Mouse (Mus musculus): Measurements from ENCODE around the gene Col18a1. TPM values are rescaled to one million over a fixed set of nuclear protein-coding genes. Genes with fewer than 3 reads are reported as not detected.

Col18a1 gene
- polyA plus RNA-seq, 1 experiment from 2014 or later = 62.7 TPM

GRCm38 (mm10) chr10:77016499-77016898 lies 149.8 kb downstream of the Col18a1 start:
- ATAC-seq (ENCODE audit: low FRiP score) = no peak
- Histone ChIP-seq H3K9ac (no peak overlapping the region), H3K4me1 (replicated peaks) (no peaks in the 10 kb centered on the region; the same call in 1 of the 2 replicates), H3K9me3 (no peaks in the 10 kb centered on the region), H3K4me3 (no peak overlapping the region), H3K27ac (no peak overlapping the region), H3K27me3 (no peaks in the 10 kb centered on the region), H3K4me2 (no peak overlapping the region), H3K36me3 (no peaks in the 10 kb centered on the region)
- WGBS = 29% methylated on average over 8 of the region's 8 CpGs

DNA sequence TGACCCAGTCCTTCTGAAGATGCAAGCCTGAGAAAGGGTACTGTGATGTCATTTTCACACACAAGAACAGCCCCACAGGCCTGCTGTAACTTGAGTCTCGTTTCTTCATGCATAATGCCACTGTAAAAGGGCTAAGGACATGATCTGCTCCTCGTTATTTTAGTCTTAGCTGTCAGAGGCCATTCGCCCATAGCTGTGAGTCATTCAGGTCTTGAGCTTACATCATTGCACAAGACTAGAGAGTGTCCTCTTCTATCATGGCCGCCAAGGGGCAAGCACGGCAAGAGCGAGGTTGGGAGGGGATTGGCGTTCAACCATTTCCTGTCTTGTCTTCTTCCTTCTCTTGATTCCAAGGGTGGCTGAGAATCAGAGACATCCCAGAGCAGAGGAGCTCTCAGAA lies 150.3 kb downstream of the Col18a1 start:
- Histone ChIP-seq H3K27ac (no peak overlapping the region), H3K9ac (no peak overlapping the region), H3K4me2 (no peak overlapping the region), H3K27me3 (no peaks in the 10 kb centered on the region), H3K9me3 (no peaks in the 10 kb centered on the region), H3K4me3 (no peak overlapping the region), H3K36me3 (no peaks in the 10 kb centered on the region), H3K4me1 (replicated peaks) (no peaks in the 10 kb centered on the region; the same call in 1 of the 2 replicates)
- ATAC-seq (ENCODE audit: low FRiP score) = no peak
- WGBS = 88% methylated on average over 7 of the region's 7 CpGs

DNA sequence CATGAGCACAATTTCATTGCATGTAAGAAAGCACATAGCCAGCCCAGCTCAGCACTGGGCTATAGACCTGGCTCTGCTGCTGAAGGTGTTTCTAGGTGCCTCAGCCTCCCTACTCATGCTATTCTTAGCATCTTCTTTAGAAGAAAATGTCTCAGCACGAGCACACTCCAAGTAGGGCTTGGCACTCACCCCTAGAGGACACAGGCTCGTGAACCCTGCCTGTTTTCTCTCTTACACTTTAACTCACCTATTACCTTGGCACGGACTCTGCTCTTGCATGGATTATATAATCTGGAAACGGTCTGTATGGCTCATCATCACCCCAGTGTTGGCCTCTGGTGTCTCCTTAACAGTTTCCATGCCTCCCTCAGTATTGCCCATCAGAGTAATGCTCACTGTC lies 154.7 kb downstream of the Col18a1 start:
- no peak overlapping the region for H3K4me2 ChIP-seq
- H3K4me1 ChIP-seq (replicated peaks) = peaks cover 16% of the 10 kb centered on the region
- H3K27ac ChIP-seq = no peak overlapping the region
- no peak overlapping the region for H3K4me3 ChIP-seq
- ATAC-seq (ENCODE audit: low FRiP score) = no peak
- H3K27me3 ChIP-seq = no peaks in the 10 kb centered on the region
- no peaks in the 10 kb centered on the region for H3K9me3 ChIP-seq
- no peak overlapping the region for H3K9ac ChIP-seq
- 84% methylated on average over 4 of the region's 4 CpGs for whole genome bisulfite sequencing
- no peaks in the 10 kb centered on the region for H3K36me3 ChIP-seq

- Histone ChIP-seq H3K27me3 (no peaks in the 10 kb centered on the region), H3K4me3 (no peak overlapping the region), H3K9me3 (no peaks in the 10 kb centered on the region), H3K27ac (peak overlapping the region; percentile 62), H3K4me2 (no peak overlapping the region), H3K36me3 (no peaks in the 10 kb centered on the region), H3K4me1 (replicated peaks) (peaks cover 18% of the 10 kb centered on the region), H3K9ac (no peak overlapping the region)
- no peak for ATAC-seq (ENCODE audit: low FRiP score)
- WGBS = 84% methylated on average over 3 of the region's 3 CpGs
Observed at GRCm38 (mm10) chr10:77008698-77009097, 157.7 kb downstream of the Col18a1 start.

GRCm38 (mm10) chr10:77008109-77008561 lies 158.2 kb downstream of the Col18a1 start:
- ATAC-seq (ENCODE audit: low FRiP score) = peak; percentile 61; the same call in 1 of the 2 replicates
- no peak overlapping the region for H3K4me2 ChIP-seq
- peak overlapping the region; percentile 79 for H3K27ac ChIP-seq
- no peaks in the 10 kb centered on the region for H3K9me3 ChIP-seq
- H3K4me1 ChIP-seq (replicated peaks) = peaks cover 18% of the 10 kb centered on the region
- H3K4me3 ChIP-seq = no peak overlapping the region
- H3K27me3 ChIP-seq = no peaks in the 10 kb centered on the region
- WGBS = 16% methylated on average over 9 of the region's 9 CpGs
- H3K9ac ChIP-seq = peak overlapping the region; percentile 39; the same call in 1 of the 2 replicates
- no peaks in the 10 kb centered on the region for H3K36me3 ChIP-seq

DNA sequence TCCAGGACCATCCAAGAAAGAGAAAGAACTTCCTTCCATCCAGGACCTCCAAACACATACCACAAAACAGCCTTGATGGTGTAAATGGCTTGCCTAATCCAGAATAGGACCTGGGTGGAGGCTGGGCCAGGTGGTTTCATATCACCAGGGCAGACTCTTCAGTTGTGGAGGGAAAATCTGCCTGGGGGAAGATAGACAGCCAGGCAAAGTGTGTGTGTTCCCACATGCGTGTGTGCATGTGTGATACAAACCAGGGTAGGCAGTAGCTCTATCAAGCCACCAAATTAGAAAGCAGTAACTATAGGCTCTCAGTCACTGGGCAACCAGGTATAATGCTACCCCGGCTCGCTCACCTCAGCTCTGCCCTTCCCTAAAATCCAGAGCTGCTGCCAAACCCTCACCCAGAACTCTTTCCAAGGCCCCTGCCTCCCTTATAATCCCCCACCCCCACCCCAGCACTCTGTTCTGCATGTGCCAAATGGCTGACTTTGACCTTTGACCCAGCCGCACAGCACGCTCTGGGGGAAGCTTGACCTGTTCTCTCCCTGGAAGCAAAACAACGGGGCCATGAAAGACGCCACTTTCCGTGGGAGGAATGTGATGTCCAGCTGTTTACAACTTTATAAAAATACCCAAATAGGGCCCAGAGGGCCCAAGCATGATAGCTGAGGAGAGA lies 158.8 kb downstream of the Col18a1 start:
- H3K9me3 ChIP-seq = no peaks in the 10 kb centered on the region
- no peak overlapping the region for H3K4me2 ChIP-seq
- peaks cover 18% of the 10 kb centered on the region for H3K4me1 ChIP-seq (replicated peaks)
- H3K4me3 ChIP-seq = no peak overlapping the region
- ATAC-seq (ENCODE audit: low FRiP score) = no peak
- WGBS = 31% methylated on average over 8 of the region's 8 CpGs
- H3K27ac ChIP-seq = peak overlapping the region; percentile 79
- no peaks in the 10 kb centered on the region for H3K27me3 ChIP-seq
- H3K36me3 ChIP-seq = no peaks in the 10 kb centered on the region
- no peak overlapping the region for H3K9ac ChIP-seq

- Histone ChIP-seq H3K4me3 (no peak overlapping the region), H3K4me1 (replicated peaks) (peaks cover 18% of the 10 kb centered on the region), H3K27ac (no peak overlapping the region), H3K9ac (no peak overlapping the region), H3K36me3 (no peaks in the 10 kb centered on the region), H3K27me3 (no peaks in the 10 kb centered on the region), H3K4me2 (no peak overlapping the region), H3K9me3 (no peaks in the 10 kb centered on the region)
- no peak for ATAC-seq (ENCODE audit: low FRiP score)
- 39% methylated on average over 7 of the region's 7 CpGs for WGBS
Observed at GRCm38 (mm10) chr10:77004936-77005335, 161.4 kb downstream of the Col18a1 start.

Other genes with a start within 250 kb of the Col18a1 start
- 72.2 and 78.2 TPM in 2 replicates for gene Pcbp3, start 204.7 kb downstream of the Col18a1 start, polyA plus RNA-seq (2015; fragmentation: Nextera tagmentation; extraction: Ambion mirVana)
- gene Slc19a1, start 134.3 kb downstream of the Col18a1 start, polyA plus RNA-seq (2015; fragmentation: Nextera tagmentation; extraction: Ambion mirVana) = 30.9 and 34.9 TPM in 2 replicates
- gene Pofut2, start 92.7 kb upstream of the Col18a1 start, polyA plus RNA-seq (2015; fragmentation: Nextera tagmentation; extraction: Ambion mirVana) = 57.3 and 63.4 TPM in 2 replicates